Mouse (Mus musculus): ENCODE measurements around the gene 0610012G03Rik.

Gene 0610012G03Rik

GRCm38 (mm10) chr16:31932840-31933697 is 15.2 kb downstream of the 0610012G03Rik start:
- peak; percentile 93 for DNase-seq (ENCODE audit: extremely low read depth, insufficient read length, low spot score)

- no peak for DNase-seq (ENCODE audit: extremely low read depth, insufficient read length, low spot score)
Measured at GRCm38 (mm10) chr16:31932255-31932654, 16.0 kb downstream of the 0610012G03Rik start.

- no peak for DNase-seq (ENCODE audit: extremely low read depth, insufficient read length, low spot score)
Measured at GRCm38 (mm10) chr16:31931330-31931729, 17.0 kb downstream of the 0610012G03Rik start.

GRCm38 (mm10) chr16:31927412-31927811 is 20.9 kb downstream of the 0610012G03Rik start:
- DNase-seq (ENCODE audit: extremely low read depth, insufficient read length, low spot score) = no peak

- DNase-seq (ENCODE audit: extremely low read depth, insufficient read length, low spot score) = no peak
Measured at GRCm38 (mm10) chr16:31926547-31927182, 21.6 kb downstream of the 0610012G03Rik start.

- no peak for DNase-seq (ENCODE audit: extremely low read depth, insufficient read length, low spot score)
Measured at GRCm38 (mm10) chr16:31926091-31926490, 22.2 kb downstream of the 0610012G03Rik start.

GRCm38 (mm10) chr16:31924368-31924767 is 23.9 kb downstream of the 0610012G03Rik start:
- DNase-seq (ENCODE audit: extremely low read depth, insufficient read length, low spot score) = no peak

- no peak for DNase-seq (ENCODE audit: extremely low read depth, insufficient read length, low spot score)
Measured at GRCm38 (mm10) chr16:31918248-31918724, 30.0 kb downstream of the 0610012G03Rik start.

GRCm38 (mm10) chr16:31917776-31918175 is 30.5 kb downstream of the 0610012G03Rik start:
- DNase-seq (ENCODE audit: extremely low read depth, insufficient read length, low spot score) = no peak

- no peak for DNase-seq (ENCODE audit: extremely low read depth, insufficient read length, low spot score)
Measured at GRCm38 (mm10) chr16:31910281-31910847, 37.9 kb downstream of the 0610012G03Rik start.

- no peak for DNase-seq (ENCODE audit: extremely low read depth, insufficient read length, low spot score)
Measured at GRCm38 (mm10) chr16:31908959-31909358, 39.3 kb downstream of the 0610012G03Rik start.

GRCm38 (mm10) chr16:31906896-31907295 is 41.4 kb downstream of the 0610012G03Rik start:
- no peak for DNase-seq (ENCODE audit: extremely low read depth, insufficient read length, low spot score)

- DNase-seq (ENCODE audit: extremely low read depth, insufficient read length, low spot score) = no peak
Measured at GRCm38 (mm10) chr16:31905891-31906825, 42.1 kb downstream of the 0610012G03Rik start.

GRCm38 (mm10) chr16:31905331-31905730 is 43.0 kb downstream of the 0610012G03Rik start:
- no peak for DNase-seq (ENCODE audit: extremely low read depth, insufficient read length, low spot score)

GRCm38 (mm10) chr16:31903239-31903638 is 45.1 kb downstream of the 0610012G03Rik start:
- DNase-seq (ENCODE audit: extremely low read depth, insufficient read length, low spot score) = no peak

GRCm38 (mm10) chr16:31901886-31902285 is 46.4 kb downstream of the 0610012G03Rik start:
- DNase-seq (ENCODE audit: extremely low read depth, insufficient read length, low spot score) = no peak

- DNase-seq (ENCODE audit: extremely low read depth, insufficient read length, low spot score) = no peak
Measured at GRCm38 (mm10) chr16:31898546-31899326, 49.6 kb downstream of the 0610012G03Rik start.
